Mouse (Mus musculus) cerebellum, adult 2 months (tissue): ENCODE measurements around the gene Id2. TPM values are rescaled to one million over a fixed set of nuclear protein-coding genes. Genes with fewer than 3 reads are reported as not detected.

Experiments
- DNase-seq, 2 experiments: peaks; one replicate each; pipeline ENCODE4 v3.0.0; 2021
- H3K27ac ChIP-seq: fragments of 200-500 bp; 2 replicates; pipeline ENCODE4 v1.5.1; 2012; ENCODE audit warnings: low read length, control low read depth, inconsistent platforms; ENCODE audit not compliant: insufficient read depth
- H3K27me3 ChIP-seq: fragments of 200-500 bp; 2 replicates; pipeline ENCODE4 v1.6.1; 2012; ENCODE audit warnings: inconsistent platforms, mild to moderate bottlenecking, low read length, moderate library complexity; ENCODE audit not compliant: control insufficient read depth, insufficient read depth
- H3K4me1 ChIP-seq: fragments of 200-500 bp; 2 replicates; pipeline ENCODE4 v1.6.1; 2011; ENCODE audit warnings: low read length; ENCODE audit not compliant: control insufficient read depth, insufficient read depth
- H3K4me3 ChIP-seq: fragments of 200-500 bp; replicated peaks from 2 replicates; pipeline ENCODE3; 2011; ENCODE audit warnings: mild to moderate bottlenecking, low read depth, low read length, control low read depth; ENCODE audit not compliant: insufficient read depth
- CTCF ChIP-seq: fragments of 200-500 bp; IDR thresholded peaks from 2 replicates; pipeline ENCODE4 v1.5.1; 2011; ENCODE audit warnings: low read depth, mild to moderate bottlenecking, control low read depth, low read length, moderate library complexity, borderline replicate concordance; ENCODE audit not compliant: insufficient read depth
- POLR2A ChIP-seq: fragments of 200-500 bp; IDR thresholded peaks from 2 replicates; pipeline ENCODE4 v1.6.1; 2011; ENCODE audit warnings: low read length, control low read depth, borderline replicate concordance; ENCODE audit not compliant: insufficient read depth
- WGBS: fragments of 180-500 bp; shearing (Covaris S2); methylation state at CpG from one replicate; pipeline ENCODE4 v1.1.7; 2018; 5-methylcytosine and 5-hydroxymethylcytosine counted together
- polyA plus RNA-seq: library from polyadenylated mRNA; depleted of rRNA; stranded (reverse); fragments of >200 nt; gene quantifications from 2 replicates; pipeline ENCODE4 v1.2.3, GENCODE M21; 2012

The Id2 gene
- polyA plus RNA-seq, 1 experiment = 213 TPM

- H3K27me3 ChIP-seq = peaks cover 3% of the 10 kb centered on the region; the same call in 1 of the 2 replicates
- H3K4me1 ChIP-seq = peaks cover 2% of the 10 kb centered on the region; the same call in 1 of the 2 replicates
- 2% methylated on average over 58 of the region's 59 CpGs for WGBS
- TF ChIP-seq CTCF (no peak), POLR2A (no peak)
- no peak overlapping the region for H3K27ac ChIP-seq
- DNase-seq = peak; percentile 38 to 46
- peak overlapping the region; percentile 69 for H3K4me3 ChIP-seq
Observed at GRCm38 (mm10) chr12:25100411-25101217, 3.7 kb upstream of the Id2 start.

- Histone ChIP-seq H3K27ac (no peak overlapping the region; the same call in 1 of the 2 replicates), H3K4me1 (peaks cover 2% of the 10 kb centered on the region; the same call in 1 of the 2 replicates), H3K4me3 (peak overlapping the region; percentile 69), H3K27me3 (peaks cover 3% of the 10 kb centered on the region; the same call in 1 of the 2 replicates)
- peak; percentile 23 to 40 for DNase-seq
- 2% methylated on average over 38 of the region's 38 CpGs for WGBS
- TF ChIP-seq CTCF (no peak), POLR2A (no peak)
Observed at GRCm38 (mm10) chr12:25099563-25100408, 2.8 kb upstream of the Id2 start.

GRCm38 (mm10) chr12:25099313-25099562, 2.3 kb upstream of the Id2 start:
- Histone ChIP-seq H3K4me1 (peaks cover 2% of the 10 kb centered on the region; the same call in 1 of the 2 replicates), H3K27ac (no peak overlapping the region; the same call in 1 of the 2 replicates), H3K27me3 (peaks cover 3% of the 10 kb centered on the region; the same call in 1 of the 2 replicates), H3K4me3 (peak overlapping the region; percentile 69)
- DNase-seq = peak; percentile 32 to 36
- TF ChIP-seq POLR2A (no peak), CTCF (no peak)
- WGBS = 2% methylated on average over 9 of the region's 9 CpGs

- WGBS = under 1% methylated on average over 61 of the region's 61 CpGs
- Histone ChIP-seq H3K27me3 (peaks cover 3% of the 10 kb centered on the region; the same call in 1 of the 2 replicates), H3K4me3 (peak overlapping the region; percentile 69), H3K27ac (peak overlapping the region; percentile 51; the same call in 1 of the 2 replicates), H3K4me1 (peaks cover 2% of the 10 kb centered on the region; the same call in 1 of the 2 replicates)
- TF ChIP-seq CTCF (no peak), POLR2A (0 out of 2 replicates have a peak, but pooled peaks have one; percentile 12)
- DNase-seq = peak; percentile 85 to 89
Observed at GRCm38 (mm10) chr12:25098561-25099312, 1.8 kb upstream of the Id2 start.

- Histone ChIP-seq H3K27ac (no peak overlapping the region; the same call in 1 of the 2 replicates), H3K27me3 (peaks cover 3% of the 10 kb centered on the region; the same call in 1 of the 2 replicates), H3K4me1 (peaks cover 2% of the 10 kb centered on the region; the same call in 1 of the 2 replicates), H3K4me3 (peak overlapping the region; percentile 69)
- WGBS = 28% methylated on average over 10 of the region's 10 CpGs
- no peak for TF ChIP-seq CTCF
- no peak for TF ChIP-seq POLR2A
- DNase-seq = no peak
Observed at GRCm38 (mm10) chr12:25098161-25098550, 1.2 kb upstream of the Id2 start.

- H3K27me3 ChIP-seq = peaks cover 3% of the 10 kb centered on the region; the same call in 1 of the 2 replicates
- peak; percentile 21 to 36 for DNase-seq
- WGBS = 48% methylated on average over 28 of the region's 28 CpGs
- no peak overlapping the region for H3K27ac ChIP-seq
- peaks cover 2% of the 10 kb centered on the region; the same call in 1 of the 2 replicates for H3K4me1 ChIP-seq
- TF ChIP-seq CTCF (no peak), POLR2A (no peak)
- H3K4me3 ChIP-seq = no peak overlapping the region
Observed at GRCm38 (mm10) chr12:25097210-25098160, 545 bp upstream of the Id2 start.
